In the genomic region with DNA sequence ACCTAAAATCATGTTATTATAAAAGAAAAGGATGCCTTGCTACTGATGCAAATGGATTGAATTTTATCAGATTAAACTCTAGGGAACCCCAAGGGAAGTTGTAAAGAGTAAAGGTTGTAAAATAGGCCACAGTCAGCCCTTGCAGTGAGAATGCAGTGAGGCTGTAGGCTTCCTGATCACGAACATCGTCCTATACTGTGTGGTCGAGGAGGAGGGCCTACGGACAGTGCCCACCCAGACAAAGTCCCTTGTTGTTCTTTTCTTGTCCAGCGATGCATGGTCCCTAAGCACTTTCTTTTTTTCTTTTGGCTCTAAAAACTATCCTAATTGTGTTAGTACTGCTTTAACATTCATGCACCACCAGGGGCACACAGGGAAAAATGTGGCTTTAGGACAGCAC, we compare ENCODE assay signal across 19 mouse cellular contexts.
"Had no signal": no experiment of that assay in that cellular context is flagged by ENCODE, and none has a peak within 500 bp of the region (broad histone marks: within the 10 kb centered on the region; RNA-seq: fewer than 3 reads in every experiment).

No protein-coding gene starts in this region.

- H3K9me3 ChIP-seq: limb, embryonic 10.5 days; limb, embryonic 13.5 days; liver, embryonic 12.5 days; liver, embryonic 15.5 days; lung, embryonic 15.5 days; midbrain, embryonic 10.5 days; stomach, embryonic 15.5 days had no signal

- H3K9ac ChIP-seq: limb, embryonic 13.5 days; liver, embryonic 12.5 days; liver, embryonic 15.5 days; lung, embryonic 15.5 days; stomach, embryonic 15.5 days had no signal

- ATAC-seq: liver, embryonic 12.5 days; midbrain, embryonic 16.5 days had no signal

- DNase-seq: kidney, adult 11 months; kidney, postnatal 25 days; layer of hippocampus, adult 9-11 months; liver; lung, adult 18-20 months; lung, postnatal 10 days; lung, postnatal 36 days; right cerebral cortex, postnatal 25 days; spleen, adult 18-20 months; thymus, postnatal 25 days had no signal

- H3K4me1 ChIP-seq: limb, embryonic 13.5 days; liver, embryonic 12.5 days; liver, embryonic 15.5 days; lung, embryonic 15.5 days; megakaryocyte, embryonic 14.5 days; stomach, embryonic 15.5 days had no signal

- H3K4me3 ChIP-seq: limb, embryonic 10.5 days; limb, embryonic 13.5 days; liver, embryonic 12.5 days; liver, embryonic 15.5 days; lung, embryonic 15.5 days; megakaryocyte, embryonic 14.5 days; midbrain, embryonic 10.5 days; stomach, embryonic 15.5 days had no signal

- H3K27me3 ChIP-seq: limb, embryonic 13.5 days; liver, embryonic 12.5 days; liver, embryonic 15.5 days; lung, embryonic 15.5 days; stomach, embryonic 15.5 days had no signal

- H3K4me2 ChIP-seq: limb, embryonic 13.5 days; liver, embryonic 12.5 days; liver, embryonic 15.5 days; lung, embryonic 15.5 days; stomach, embryonic 15.5 days had no signal

- H3K36me3 ChIP-seq: limb, embryonic 10.5 days; limb, embryonic 13.5 days; liver, embryonic 12.5 days; liver, embryonic 15.5 days; lung, embryonic 15.5 days; midbrain, embryonic 10.5 days; stomach, embryonic 15.5 days had no signal

- H3K27ac ChIP-seq: limb, embryonic 10.5 days; limb, embryonic 13.5 days; liver, embryonic 12.5 days; liver, embryonic 15.5 days; lung, embryonic 15.5 days; midbrain, embryonic 10.5 days; stomach, embryonic 15.5 days had no signal
